Mouse (Mus musculus): Measurements from ENCODE around the gene Agtr1a. TPM values are rescaled to one million over a fixed set of nuclear protein-coding genes. Genes with fewer than 3 reads are reported as not detected.

Agtr1a gene
- polyA plus RNA-seq, 1 experiment, result 1.3 TPM

DNA sequence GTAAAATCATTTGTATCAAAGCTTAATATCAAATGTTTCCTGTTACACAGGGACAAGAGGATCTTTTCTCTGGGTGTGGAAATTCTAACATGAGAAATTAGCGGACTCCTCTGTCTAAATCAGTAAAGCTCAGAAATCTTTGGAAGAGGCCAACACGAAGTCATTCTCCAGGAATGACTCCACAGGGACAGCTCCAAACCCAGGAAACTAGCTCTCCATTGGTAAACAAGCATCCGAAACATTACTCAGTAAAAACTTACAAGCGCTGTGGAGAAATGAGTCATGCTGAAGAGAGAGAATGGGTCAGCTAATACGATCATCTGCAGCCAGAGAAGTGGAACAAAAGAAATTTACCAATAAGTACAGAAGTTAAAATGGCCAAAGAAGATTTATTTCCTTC is 82.4 kb downstream of the Agtr1a start:
- TF ChIP-seq CTCF (IDR thresholded peaks at IDR 0.05; ENCODE audit: borderline replicate concordance, extremely low read depth, insufficient read depth, insufficient read length) (no peak), POLR2A (IDR thresholded peaks at IDR 0.05; ENCODE audit: borderline replicate concordance, extremely low read depth, insufficient read depth, insufficient read length, poor library complexity, severe bottlenecking) (no peak)
- no peak for DNase-seq (ENCODE audit: low read depth)

DNA sequence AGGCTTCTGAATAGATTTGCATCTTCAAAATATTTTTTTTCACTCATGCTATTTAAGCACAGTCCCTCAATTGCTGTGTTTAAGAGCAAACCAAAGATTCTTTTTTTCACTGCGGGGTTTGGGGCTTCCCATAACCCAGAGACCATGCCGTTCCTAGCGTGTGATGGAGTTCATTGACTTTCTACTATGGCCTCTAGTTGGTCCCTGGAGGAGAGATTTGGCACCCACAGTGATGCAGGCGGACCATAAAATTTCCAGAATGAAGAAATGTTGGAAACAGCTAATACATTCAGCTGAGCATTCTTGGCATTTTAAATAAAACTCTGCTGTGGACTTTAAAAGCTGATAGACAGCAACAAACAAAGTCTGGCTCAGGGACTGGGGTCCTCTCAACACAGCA is 90.8 kb downstream of the Agtr1a start:
- no peak for TF ChIP-seq CTCF (IDR thresholded peaks at IDR 0.05; ENCODE audit: borderline replicate concordance, extremely low read depth, insufficient read depth, insufficient read length)
- TF ChIP-seq POLR2A (IDR thresholded peaks at IDR 0.05; ENCODE audit: borderline replicate concordance, extremely low read depth, insufficient read depth, insufficient read length, poor library complexity, severe bottlenecking), result no peak

DNA sequence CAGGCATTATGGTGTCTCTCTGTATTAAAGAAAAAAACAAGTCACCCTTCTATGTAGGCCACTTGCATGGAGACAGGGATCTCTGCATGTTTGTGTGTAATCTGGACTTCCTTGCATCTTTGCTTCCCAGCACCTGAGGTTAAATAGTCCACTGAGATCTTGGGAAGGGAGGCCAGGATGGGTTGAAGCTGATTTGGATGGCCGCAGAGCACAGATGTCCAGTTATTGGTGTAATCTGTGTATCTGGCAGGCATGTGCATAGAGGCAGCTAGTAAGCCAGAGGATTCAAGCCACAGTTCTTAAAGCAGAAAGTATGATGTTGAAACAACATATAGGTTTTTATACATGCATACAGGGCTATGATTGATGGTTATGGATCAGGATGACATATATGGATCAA is 91.2 kb downstream of the Agtr1a start:
- TF ChIP-seq CTCF (IDR thresholded peaks at IDR 0.05; ENCODE audit: borderline replicate concordance, extremely low read depth, insufficient read depth, insufficient read length) (no peak), POLR2A (IDR thresholded peaks at IDR 0.05; ENCODE audit: borderline replicate concordance, extremely low read depth, insufficient read depth, insufficient read length, poor library complexity, severe bottlenecking) (no peak)
- no peak for DNase-seq (ENCODE audit: low read depth)

More for the DNA sequence above, 90.8 kb downstream of the Agtr1a start:
- DNase-seq (ENCODE audit: low read depth), result no peak

Other genes with a start within 250 kb of the Agtr1a start
- 1.6 and 1.8 TPM in 2 replicates for gene Mboat1, start 200.0 kb upstream of the Agtr1a start, polyA plus RNA-seq (2012; rRNA removed)
- 149 and 173 TPM in 2 replicates for gene Uqcrfs1, start 208.9 kb downstream of the Agtr1a start, polyA plus RNA-seq (2012; rRNA removed)